Mouse (Mus musculus) stomach, embryonic 14.5 days (tissue): Measurements from ENCODE around the gene Ugt1a8. TPM values are rescaled to one million over a fixed set of nuclear protein-coding genes. Genes with fewer than 3 reads are reported as not detected.
A peak's percentile ranks its signal among the peaks of the same experiment; 100 is the strongest.
"Not testable (repeated sequence)": the region's sequence is repeated elsewhere in the genome, so short reads cannot be mapped to it uniquely, and the experiment has no call there.

Experiments used
- ATAC-seq: fragments of 200-750 bp; cut with Nextera tagmentation; 2 replicates; pipeline ENCODE4 v1.8.0; 2017; ENCODE audit warnings: low read depth, moderate TSS enrichment; ENCODE audit not compliant: insufficient number of reproducible peaks, insufficient read depth, low FRiP score
- H3K27ac ChIP-seq: fragments of 300-500 bp; sonication (generic); 2 replicates; pipeline ENCODE4 v1.5.1; 2014; ENCODE audit warnings: mild to moderate bottlenecking, low read length, moderate library complexity, mixed read lengths
- H3K27me3 ChIP-seq: fragments of 300-500 bp; sonication (generic); 2 replicates; pipeline ENCODE4 v1.6.1; 2014; ENCODE audit warnings: low read length, control low read depth, mixed read lengths; ENCODE audit not compliant: control insufficient read depth, insufficient read depth
- H3K36me3 ChIP-seq: fragments of 300-500 bp; sonication (generic); 2 replicates; pipeline ENCODE4 v1.6.1; 2014; ENCODE audit warnings: mild to moderate bottlenecking, control low read depth, low read length, moderate library complexity, mixed read lengths; ENCODE audit not compliant: control insufficient read depth, insufficient read depth
- H3K4me1 ChIP-seq: fragments of 300-500 bp; sonication (generic); 2 replicates; pipeline ENCODE4 v1.6.1; 2014; ENCODE audit warnings: low read length, control low read depth, mixed read lengths; ENCODE audit not compliant: control insufficient read depth, insufficient read depth
- H3K4me2 ChIP-seq: fragments of 300-500 bp; sonication (generic); replicated peaks from 2 replicates; pipeline ENCODE4 v1.6.1; 2014; ENCODE audit warnings: low read depth, low read length, control low read depth
- H3K4me3 ChIP-seq: fragments of 300-500 bp; sonication (generic); 2 replicates; pipeline ENCODE4 v1.5.1; 2014; ENCODE audit warnings: low read depth, low read length, control low read depth
- H3K9ac ChIP-seq: fragments of 300-500 bp; sonication (generic); replicated peaks from 2 replicates; pipeline ENCODE4 v1.6.1; 2014; ENCODE audit warnings: low read depth, mild to moderate bottlenecking, control low read depth, low read length, moderate library complexity, mixed read lengths
- H3K9me3 ChIP-seq: fragments of 300-500 bp; sonication (generic); 2 replicates; pipeline ENCODE4 v1.6.1; 2016; ENCODE audit warnings: low read depth, low read length, control low read depth; ENCODE audit not compliant: control insufficient read depth
- WGBS: fragments of 180-500 bp; shearing (Covaris S2); extraction: QIAGEN DNeasy Blood & Tissue Kit; methylation state at CpG from one replicate; pipeline ENCODE4 v1.1.7; 2014; 5-methylcytosine and 5-hydroxymethylcytosine counted together
- polyA plus RNA-seq: library from polyadenylated mRNA; unstranded; fragments of >200 nt; fragmentation: Nextera tagmentation; extraction: Ambion mirVana; gene quantifications from 2 replicates; pipeline ENCODE4 v1.2.1, GENCODE M21; 2014

Gene Ugt1a8
- polyA plus RNA-seq, 1 experiment from 2014 or later: not detected

DNA sequence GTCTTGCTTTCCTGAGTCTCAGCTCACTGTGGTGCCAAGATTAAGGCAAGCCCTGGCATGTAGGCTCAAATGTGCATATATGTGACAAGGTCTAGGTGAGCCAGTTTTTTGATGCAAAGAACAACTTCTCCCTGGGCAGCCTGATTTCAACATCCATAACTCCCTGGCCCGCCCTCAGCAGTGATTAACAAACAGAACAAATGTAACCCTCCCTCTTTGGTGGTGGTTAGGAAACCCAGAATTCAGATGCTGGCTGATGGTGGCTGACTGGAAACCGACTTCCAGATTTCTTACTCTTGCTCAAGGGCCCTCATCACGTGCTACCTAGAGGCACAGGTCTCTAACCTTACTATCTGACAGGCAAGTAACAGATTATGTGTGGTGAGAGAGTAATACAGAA is 15.4 kb downstream of the Ugt1a8 start, which contains the start of gene Ugt1a6b:
Gene Ugt1a6b, plus strand, starts transcription at position 234 of the 400 bp plus-strand sequence.
- not testable (repeated sequence) for H3K4me2 ChIP-seq

DNA sequence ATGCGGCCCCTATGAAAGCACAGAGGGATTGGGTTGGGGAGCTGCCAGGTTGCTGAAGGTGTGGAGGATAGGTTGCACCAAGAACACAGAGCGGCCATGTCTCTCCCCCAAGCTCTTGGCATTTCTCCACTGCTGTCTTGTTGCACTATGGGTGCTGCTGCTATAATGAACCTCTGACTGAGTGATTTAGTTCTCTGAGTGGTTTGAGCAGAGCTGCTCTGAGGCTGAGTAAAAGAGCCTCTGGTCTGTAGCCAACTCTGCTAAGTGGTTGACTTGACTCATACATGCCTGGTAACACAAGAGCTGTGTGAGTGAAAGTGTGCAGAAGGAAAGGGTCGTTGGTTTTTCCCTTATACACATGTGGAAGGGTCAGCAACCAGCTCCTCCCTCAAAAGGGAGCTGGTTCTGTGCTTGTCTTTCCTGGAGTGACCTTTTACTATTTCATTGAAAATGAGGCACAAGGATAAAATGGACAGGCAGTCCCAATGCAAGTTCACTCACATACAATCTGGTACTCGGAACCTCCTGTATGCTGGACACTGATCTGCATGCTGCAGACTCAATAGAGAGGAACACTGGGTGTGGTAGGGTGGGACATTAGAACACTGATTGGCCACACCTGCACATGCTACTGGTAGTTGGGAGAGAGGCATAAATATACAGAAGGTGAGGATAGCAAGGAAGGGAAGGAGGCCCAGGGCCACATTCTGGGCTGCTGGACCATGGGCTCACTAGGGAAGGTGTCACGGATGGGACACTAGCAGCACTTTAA is 16.3 kb downstream of the Ugt1a8 start:
- not testable (repeated sequence) for H3K9ac ChIP-seq, H3K4me1 ChIP-seq, H3K36me3 ChIP-seq, H3K9me3 ChIP-seq, H3K27ac ChIP-seq, H3K27me3 ChIP-seq, H3K4me2 ChIP-seq, H3K4me3 ChIP-seq, ATAC-seq
- 75% methylated on average over 4 of the region's 5 CpGs for WGBS

More for the DNA sequence above, 15.4 kb downstream of the Ugt1a8 start, which contains the start of gene Ugt1a6b:
- not testable (repeated sequence) for H3K9me3 ChIP-seq, H3K27me3 ChIP-seq, ATAC-seq, H3K4me1 ChIP-seq, H3K27ac ChIP-seq, H3K36me3 ChIP-seq, H3K9ac ChIP-seq, H3K4me3 ChIP-seq
- 60% methylated on average over 3 of the region's 3 CpGs for WGBS

DNA sequence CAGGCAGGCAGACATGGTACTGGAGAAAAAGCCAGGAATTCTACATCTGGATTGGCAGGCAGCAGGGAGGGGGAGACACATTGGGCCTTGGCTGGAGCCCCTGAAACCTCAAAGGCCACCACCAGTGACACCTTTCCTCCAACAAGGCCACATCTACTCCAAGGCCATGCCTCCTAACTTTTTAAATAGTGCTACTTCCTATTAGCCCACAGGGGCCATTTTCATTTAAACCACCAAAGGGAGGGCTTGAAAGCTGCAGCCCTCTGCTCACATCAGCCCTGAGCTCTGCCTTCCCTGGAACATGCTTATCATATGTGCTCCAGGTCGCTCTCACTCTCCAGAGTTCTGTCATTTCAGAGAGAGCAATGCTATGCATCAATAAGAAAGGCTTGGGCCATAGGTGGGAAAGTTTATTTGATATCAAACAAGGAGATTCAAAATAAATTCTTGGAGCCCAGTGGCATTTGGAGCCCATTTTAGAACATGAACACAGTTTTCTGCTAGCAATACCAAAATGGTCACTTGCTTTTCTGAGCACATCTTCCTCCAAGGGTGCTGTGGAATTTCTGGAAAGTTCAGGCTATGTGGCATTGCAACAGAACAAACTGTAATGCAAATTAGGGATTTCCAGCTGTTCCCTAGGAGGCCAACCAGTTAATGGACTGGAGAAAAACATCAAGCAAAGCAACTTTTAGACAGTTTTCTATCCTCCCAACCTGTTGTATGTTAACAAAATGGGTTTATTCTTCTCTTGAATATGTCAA is 17.2 kb downstream of the Ugt1a8 start:
- Histone ChIP-seq H3K4me3 (no peak overlapping the region), H3K4me2 (no peak overlapping the region), H3K4me1 (no peaks in the 10 kb centered on the region; the same call in 1 of the 2 replicates), H3K9me3 (no peaks in the 10 kb centered on the region), H3K27ac (no peak overlapping the region), H3K9ac (no peak overlapping the region), H3K36me3 (no peaks in the 10 kb centered on the region), H3K27me3 (no peaks in the 10 kb centered on the region)
- ATAC-seq: no peak
- 71% methylated on average over 1 of the region's 1 CpGs for WGBS

DNA sequence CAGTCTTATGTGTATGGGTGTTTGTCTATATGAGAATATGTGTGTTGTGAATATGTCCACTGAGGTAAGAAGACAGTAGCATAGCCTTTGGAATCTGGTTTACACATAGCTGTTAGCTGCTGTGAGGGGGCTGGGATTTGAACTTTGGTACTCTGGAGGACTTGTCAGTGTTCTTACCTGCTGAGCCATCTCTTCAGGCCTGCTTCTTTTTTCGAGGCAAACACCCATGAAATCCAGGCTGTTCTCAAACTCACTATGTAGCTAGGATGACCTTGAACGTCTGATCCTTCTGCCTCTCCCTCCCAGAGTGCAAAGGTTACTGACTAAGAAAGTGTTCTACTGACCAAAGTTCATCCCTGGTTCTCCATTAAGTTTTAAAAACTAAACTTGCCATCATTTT is 18.0 kb downstream of the Ugt1a8 start:
- Histone ChIP-seq H3K27me3 (no peaks in the 10 kb centered on the region), H3K36me3 (no peaks in the 10 kb centered on the region), H3K9ac (no peak overlapping the region), H3K9me3 (no peaks in the 10 kb centered on the region), H3K4me2 (no peak overlapping the region), H3K27ac (no peak overlapping the region), H3K4me1 (no peaks in the 10 kb centered on the region; the same call in 1 of the 2 replicates), H3K4me3 (no peak overlapping the region)
- WGBS: 47% methylated on average over 2 of the region's 2 CpGs
- ATAC-seq: no peak

DNA sequence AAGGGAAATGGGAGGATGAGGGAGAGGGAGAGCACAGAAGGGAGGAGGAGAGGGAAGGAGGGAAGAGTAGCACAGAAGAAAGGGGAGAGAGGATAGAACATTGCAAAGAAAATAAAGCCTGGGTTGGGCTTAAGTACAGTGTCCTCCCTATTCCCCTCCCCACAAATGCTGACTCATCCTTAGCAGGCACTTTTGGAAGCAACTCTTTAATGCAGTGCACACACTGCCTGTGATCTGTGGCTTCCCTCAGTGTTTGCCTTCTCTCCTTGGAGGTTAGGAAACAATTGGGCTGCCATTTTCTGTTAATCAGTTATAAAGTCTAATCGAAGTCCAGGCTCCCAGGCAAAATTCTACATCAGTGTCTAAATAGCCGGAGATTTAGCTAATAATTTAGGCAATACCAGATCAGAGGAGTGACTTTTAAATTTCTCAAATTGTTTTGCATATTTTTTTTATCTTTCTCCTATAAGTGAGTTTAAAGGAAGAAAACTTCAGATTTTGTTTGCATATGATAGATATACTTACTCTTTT is 21.5 kb downstream of the Ugt1a8 start:
- peak; percentile 75; the same call in 1 of the 2 replicates for ATAC-seq
- WGBS: 62% methylated on average over 2 of the region's 2 CpGs

DNA sequence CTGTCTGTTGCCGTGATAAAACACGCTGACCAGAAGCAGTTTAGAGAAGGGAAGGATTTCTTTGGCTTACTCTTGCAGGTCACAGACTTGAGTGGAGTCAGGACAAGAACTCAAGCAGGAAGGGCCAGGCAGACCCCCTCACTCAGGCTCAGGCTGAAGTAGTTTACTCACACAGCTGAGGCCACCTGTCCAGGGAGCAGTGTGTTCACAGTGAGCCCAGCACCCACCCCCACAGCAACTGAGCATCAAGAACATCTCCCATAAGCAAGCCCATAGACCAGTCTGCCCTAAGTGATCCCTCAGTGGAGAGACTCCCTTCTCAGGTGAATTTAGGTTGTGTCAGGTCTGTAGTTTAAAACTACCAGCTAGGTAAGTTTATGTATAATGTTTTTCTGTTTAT is 22.0 kb downstream of the Ugt1a8 start:
- not testable (repeated sequence) for H3K36me3 ChIP-seq, H3K4me1 ChIP-seq, H3K27me3 ChIP-seq, H3K4me2 ChIP-seq, H3K9ac ChIP-seq, H3K9me3 ChIP-seq, ATAC-seq, H3K4me3 ChIP-seq, H3K27ac ChIP-seq
- 36% methylated on average over 2 of the region's 2 CpGs for WGBS

More for the DNA sequence above, 21.5 kb downstream of the Ugt1a8 start:
- not testable (repeated sequence) for H3K4me2 ChIP-seq, H3K9ac ChIP-seq, H3K4me1 ChIP-seq, H3K36me3 ChIP-seq, H3K4me3 ChIP-seq, H3K9me3 ChIP-seq, H3K27ac ChIP-seq, H3K27me3 ChIP-seq

DNA sequence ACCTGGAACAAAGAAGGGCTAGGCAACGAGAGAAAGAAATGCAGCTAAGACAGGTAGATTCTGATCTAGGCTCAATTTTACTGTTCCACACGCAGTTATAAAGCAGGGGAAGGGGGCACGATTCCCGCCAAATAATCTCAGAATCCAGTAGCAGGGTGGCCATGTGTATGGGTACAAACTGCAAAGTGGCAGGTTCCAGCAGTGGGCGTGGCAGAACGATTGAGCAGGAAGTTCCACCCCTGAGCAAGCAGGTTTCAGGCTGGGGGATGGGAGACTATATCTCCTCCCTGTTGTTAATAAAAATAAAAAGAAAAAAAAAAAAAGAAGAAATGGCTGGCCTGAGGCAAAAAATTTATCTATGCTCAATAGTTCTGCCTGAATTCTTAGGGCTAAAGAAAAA is 25.2 kb downstream of the Ugt1a8 start:
- 90% methylated on average over 6 of the region's 6 CpGs for WGBS
- not testable (repeated sequence) for H3K4me1 ChIP-seq, H3K4me3 ChIP-seq, H3K27ac ChIP-seq, H3K4me2 ChIP-seq, H3K9ac ChIP-seq, ATAC-seq, H3K27me3 ChIP-seq, H3K36me3 ChIP-seq, H3K9me3 ChIP-seq

DNA sequence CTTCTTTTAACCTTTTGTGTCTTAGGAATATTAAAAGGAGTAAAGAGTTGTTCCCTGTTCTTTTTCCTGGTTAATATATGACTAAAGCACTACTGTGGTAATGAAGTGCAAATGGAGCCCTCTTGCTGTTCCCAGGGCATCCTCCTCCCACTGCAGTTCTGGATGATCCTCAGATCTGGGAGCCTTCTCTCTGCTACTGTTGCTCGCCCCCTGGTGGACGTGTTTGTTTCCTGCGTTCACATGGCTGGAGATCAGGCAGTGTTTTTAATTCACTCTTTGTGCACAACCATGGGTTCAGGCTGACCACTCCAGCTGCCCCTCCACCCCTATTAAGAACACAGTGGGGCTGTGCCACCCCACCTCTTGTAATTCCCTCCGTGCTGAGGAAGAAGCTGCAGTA is 32.9 kb downstream of the Ugt1a8 start:
- not testable (repeated sequence) for H3K9me3 ChIP-seq, H3K36me3 ChIP-seq, H3K9ac ChIP-seq, H3K4me3 ChIP-seq, H3K4me1 ChIP-seq, H3K27ac ChIP-seq, H3K4me2 ChIP-seq, H3K27me3 ChIP-seq
- peak; percentile 33; the same call in 1 of the 2 replicates for ATAC-seq
- 17% methylated on average over 4 of the region's 4 CpGs for WGBS
